Mouse (Mus musculus) spleen, adult 2 months (tissue): ENCODE measurements at regions not wholly inside any gene's neighbourhood (a gene's known extent, or its start where the extent isn't known, plus 50 kb on each side); places are given as distances from the start of the nearest gene placed in this dataset.

Experiments used
- DNase-seq, 2 experiments: peaks; one replicate each; pipeline versions ENCODE4 v3.0.0 to v3.0.0-alpha.2; 2012 to 2021; ENCODE audit warnings: low spot score in 2 of 2, low read depth in 1 of 2
- H3K27ac ChIP-seq: fragments of 200-500 bp; 2 replicates; pipeline ENCODE4 v1.5.1; 2012; ENCODE audit warnings: low read length, inconsistent platforms; ENCODE audit not compliant: insufficient read depth
- H3K27me3 ChIP-seq: fragments of 200-500 bp; 2 replicates; pipeline ENCODE4 v1.6.1; 2012; ENCODE audit warnings: mild to moderate bottlenecking, moderate library complexity, low read length, inconsistent platforms; ENCODE audit not compliant: control insufficient read depth, insufficient read depth
- H3K36me3 ChIP-seq: fragments of 200-500 bp; 2 replicates; pipeline ENCODE4 v1.6.1; 2012; ENCODE audit warnings: mild to moderate bottlenecking, low read length, inconsistent platforms; ENCODE audit not compliant: control insufficient read depth, insufficient read depth
- H3K4me1 ChIP-seq: fragments of 200-500 bp; 2 replicates; pipeline ENCODE4 v1.6.1; 2011; ENCODE audit warnings: inconsistent platforms; ENCODE audit not compliant: control insufficient read depth, insufficient read depth, insufficient read length
- H3K4me3 ChIP-seq: fragments of 200-500 bp; 2 replicates; pipeline ENCODE4 v1.5.1; 2011; ENCODE audit warnings: mild to moderate bottlenecking, inconsistent platforms; ENCODE audit not compliant: insufficient read depth, insufficient read length; ENCODE audit errors: extremely low read depth
- CTCF ChIP-seq: fragments of 200-500 bp; IDR thresholded peaks from 2 replicates; pipeline ENCODE4 v1.5.1; 2011; ENCODE audit warnings: mild to moderate bottlenecking, inconsistent platforms; ENCODE audit not compliant: insufficient read depth, insufficient read length, insufficient replicate concordance; ENCODE audit errors: extremely low read depth
- POLR2A ChIP-seq: fragments of 200-500 bp; IDR thresholded peaks from 2 replicates; pipeline ENCODE4 v1.6.1; 2011; ENCODE audit warnings: low read depth, low read length, inconsistent platforms
- WGBS: fragments of 180-500 bp; shearing (Covaris S2); methylation state at CpG from one replicate; pipeline ENCODE4 v1.1.7; 2018; 5-methylcytosine and 5-hydroxymethylcytosine counted together

DNA sequence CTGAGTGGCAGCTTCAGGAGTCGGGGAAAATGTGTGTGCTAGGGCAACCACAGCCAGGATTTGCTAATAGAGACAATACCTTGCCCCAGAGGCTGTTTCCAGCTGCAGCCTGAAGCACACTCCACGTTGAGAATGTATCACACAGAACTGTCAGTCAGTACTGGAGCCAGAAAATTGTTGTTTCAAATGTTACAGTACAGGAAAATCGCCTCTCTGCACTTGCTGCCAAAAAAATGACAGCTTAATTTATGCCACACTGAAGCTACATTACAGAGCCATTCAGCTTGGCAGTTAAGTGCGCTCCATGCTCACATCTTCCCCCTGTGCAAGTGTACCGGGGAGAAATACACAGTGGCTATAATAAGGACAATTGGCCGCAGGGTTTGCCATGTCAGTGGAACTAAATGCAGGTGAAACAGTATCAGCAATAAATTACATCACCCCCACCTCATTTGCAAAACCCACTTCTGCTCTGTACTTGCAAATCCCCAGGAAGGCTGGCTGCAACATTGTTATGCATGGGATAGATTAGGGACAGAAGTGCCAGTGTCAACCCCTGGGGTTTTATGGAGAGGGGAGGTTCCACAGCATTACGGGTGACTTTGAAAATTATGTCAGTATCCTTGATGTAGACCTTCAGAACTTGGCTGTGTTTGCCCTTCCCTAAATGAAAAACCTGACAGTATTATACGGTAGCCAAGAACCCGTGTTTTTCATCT is 263.3 kb upstream of the Sp4 start:
- no peak overlapping the region for H3K4me3 ChIP-seq
- no peaks in the 10 kb centered on the region for H3K27me3 ChIP-seq
- TF ChIP-seq CTCF (no peak), POLR2A (no peak)
- DNase-seq: no peak
- no peaks in the 10 kb centered on the region for H3K4me1 ChIP-seq
- H3K27ac ChIP-seq: no peak overlapping the region
- WGBS: 35% methylated on average over 9 of the region's 9 CpGs
- no peaks in the 10 kb centered on the region for H3K36me3 ChIP-seq

DNA sequence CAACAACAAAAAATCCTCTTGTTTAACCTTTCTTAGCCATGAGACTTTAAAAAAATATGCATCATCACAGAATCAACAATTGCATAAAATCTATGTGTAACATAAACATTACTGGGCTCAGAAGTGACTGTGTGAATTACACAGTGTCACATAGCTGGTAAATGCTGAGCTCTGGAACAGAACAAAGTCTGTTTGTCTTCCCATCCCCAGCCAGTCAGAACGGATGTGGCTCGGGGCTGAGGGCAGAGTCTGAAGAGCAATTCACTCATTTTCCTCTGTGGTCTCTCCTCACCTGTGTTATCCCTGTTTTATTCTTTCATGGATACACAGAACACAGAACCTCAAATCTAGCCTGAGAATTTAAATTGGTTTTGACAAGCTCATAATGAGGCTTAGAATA is 261.0 kb upstream of the Sp4 start:
- TF ChIP-seq CTCF: no peak
- no peak for TF ChIP-seq POLR2A
- Histone ChIP-seq H3K4me3 (no peak overlapping the region), H3K4me1 (no peaks in the 10 kb centered on the region), H3K36me3 (no peaks in the 10 kb centered on the region), H3K27me3 (no peaks in the 10 kb centered on the region), H3K27ac (no peak overlapping the region)
- DNase-seq: no peak
- WGBS: 85% methylated on average over 2 of the region's 2 CpGs

DNA sequence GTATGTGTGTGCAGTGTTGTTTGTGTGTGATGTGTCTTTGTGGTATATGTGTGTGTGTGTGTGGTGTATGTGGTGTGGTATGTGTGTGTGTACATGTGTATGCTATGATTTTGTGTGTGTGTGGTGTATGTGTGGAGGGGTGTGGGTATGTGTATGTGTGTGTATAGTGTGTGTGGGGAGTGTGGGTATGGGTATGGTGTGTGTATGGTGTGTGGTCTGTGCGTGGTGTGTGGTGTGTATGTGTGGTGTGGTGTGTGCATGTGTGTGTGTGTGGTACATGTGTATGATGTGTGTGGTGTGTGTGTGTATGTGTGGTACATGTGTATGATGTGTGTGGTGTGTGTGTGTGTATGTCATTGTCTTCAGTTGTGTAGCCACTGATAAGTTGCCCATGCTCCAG is 247.8 kb upstream of the Sp4 start:
- no peak overlapping the region for H3K4me3 ChIP-seq
- no peak for TF ChIP-seq CTCF
- TF ChIP-seq POLR2A: no peak
- no peak overlapping the region for H3K27ac ChIP-seq
- H3K4me1 ChIP-seq: no peaks in the 10 kb centered on the region
- no peak for DNase-seq
- no peaks in the 10 kb centered on the region for H3K36me3 ChIP-seq
- H3K27me3 ChIP-seq: no peaks in the 10 kb centered on the region
- WGBS: 78% methylated on average over 1 of the region's 1 CpGs

DNA sequence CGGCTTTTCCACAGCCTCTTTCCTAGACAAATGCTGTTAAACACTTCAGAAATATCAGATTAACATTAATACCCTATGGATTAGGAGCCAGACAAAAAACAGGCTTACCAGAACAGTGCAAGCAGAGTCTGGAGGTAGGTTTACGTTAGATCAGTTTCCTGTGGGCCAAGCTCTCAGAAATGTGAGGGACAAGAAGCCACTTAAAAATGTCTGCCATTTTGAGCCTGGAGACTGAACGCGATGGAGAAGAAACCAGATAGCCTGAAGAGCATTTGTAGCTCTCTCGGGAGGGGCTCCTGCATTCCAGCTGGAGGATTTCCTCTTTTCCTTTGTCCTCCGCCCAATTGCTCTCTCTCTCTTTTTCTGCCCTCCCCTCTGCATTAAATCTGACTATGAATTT is 239.1 kb upstream of the Sp4 start:
- no peaks in the 10 kb centered on the region for H3K4me1 ChIP-seq
- TF ChIP-seq CTCF: no peak
- no peak for TF ChIP-seq POLR2A
- WGBS: 66% methylated on average over 6 of the region's 6 CpGs

DNA sequence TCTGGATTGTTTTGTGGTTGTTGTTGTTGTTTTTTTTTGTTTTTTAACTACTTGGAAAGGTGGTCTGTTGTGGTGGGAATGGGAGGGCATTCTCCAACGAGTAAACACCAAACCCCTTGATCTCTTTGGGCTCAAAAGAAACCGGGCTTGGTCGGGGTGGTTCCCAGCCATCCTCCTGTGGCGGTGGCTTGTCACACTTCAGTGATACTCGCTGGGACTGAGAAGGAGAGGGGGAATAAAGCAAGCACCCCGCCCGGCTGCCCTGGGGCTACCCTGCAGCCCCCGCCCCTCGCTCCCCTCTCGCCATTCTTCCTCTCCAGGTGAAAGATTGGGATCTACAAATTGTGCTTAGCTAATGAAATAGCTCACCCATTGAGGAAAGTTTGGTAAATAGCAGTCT is 229.3 kb upstream of the Sp4 start:
- no peak for DNase-seq
- Histone ChIP-seq H3K27me3 (peaks cover 3% of the 10 kb centered on the region; the same call in 1 of the 2 replicates), H3K4me1 (no peaks in the 10 kb centered on the region), H3K4me3 (no peak overlapping the region), H3K27ac (no peak overlapping the region), H3K36me3 (no peaks in the 10 kb centered on the region)
- TF ChIP-seq CTCF: no peak
- WGBS: 18% methylated on average over 10 of the region's 10 CpGs

More for the DNA sequence above, 239.1 kb upstream of the Sp4 start:
- Histone ChIP-seq H3K4me3 (no peak overlapping the region), H3K27me3 (no peaks in the 10 kb centered on the region), H3K27ac (no peak overlapping the region), H3K36me3 (no peaks in the 10 kb centered on the region)
- no peak for DNase-seq

DNA sequence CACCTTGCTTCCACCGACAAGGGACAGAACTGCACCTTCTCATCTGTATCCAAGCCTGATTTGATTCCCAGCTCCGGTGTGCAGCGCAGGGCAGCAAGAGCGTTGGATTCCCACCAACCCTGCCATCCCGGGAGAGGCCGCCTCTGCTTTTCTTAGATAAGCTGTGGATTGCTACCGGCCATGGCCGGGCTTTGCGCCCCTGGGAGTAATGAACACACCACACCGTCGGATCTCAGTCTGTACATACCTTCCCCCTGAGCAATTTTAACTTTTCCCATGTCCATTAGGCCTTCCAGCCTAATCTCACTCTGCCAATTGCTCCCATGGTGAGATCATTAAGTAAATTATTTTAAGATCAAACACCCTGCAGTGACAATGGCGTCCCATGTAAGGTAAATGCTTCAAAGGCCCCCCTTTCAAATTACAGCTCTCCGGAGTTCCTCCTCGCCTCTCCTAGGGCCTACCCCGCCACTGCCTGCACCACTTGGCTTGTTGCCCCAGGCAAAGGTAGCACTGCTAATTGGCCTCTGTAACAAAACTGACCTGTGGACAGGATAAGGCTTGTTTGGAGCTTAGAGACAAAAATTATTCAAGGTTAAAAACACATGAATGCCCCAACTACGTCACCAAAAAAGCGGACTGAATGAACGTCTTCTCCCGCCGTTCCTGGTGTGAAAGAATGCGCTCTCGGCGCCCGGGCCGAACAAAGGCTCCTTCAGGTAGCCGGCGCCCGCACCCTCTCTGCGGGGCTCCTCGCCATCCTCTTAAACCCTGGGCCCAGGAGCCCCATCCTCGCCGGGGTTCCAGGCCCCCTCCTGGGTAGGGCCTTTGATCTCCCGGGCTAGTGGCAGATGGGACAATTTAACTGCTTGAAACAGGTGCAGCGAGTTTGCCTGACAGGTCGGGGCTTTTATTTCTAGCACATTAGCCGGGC is 228.5 kb upstream of the Sp4 start:
- H3K4me3 ChIP-seq: no peak overlapping the region
- H3K36me3 ChIP-seq: no peaks in the 10 kb centered on the region
- 22% methylated on average over 36 of the region's 36 CpGs for WGBS
- TF ChIP-seq POLR2A: no peak
- TF ChIP-seq CTCF: no peak
- H3K27me3 ChIP-seq: peaks cover 3% of the 10 kb centered on the region; the same call in 1 of the 2 replicates
- no peak for DNase-seq
- H3K27ac ChIP-seq: no peak overlapping the region
- no peaks in the 10 kb centered on the region for H3K4me1 ChIP-seq

DNA sequence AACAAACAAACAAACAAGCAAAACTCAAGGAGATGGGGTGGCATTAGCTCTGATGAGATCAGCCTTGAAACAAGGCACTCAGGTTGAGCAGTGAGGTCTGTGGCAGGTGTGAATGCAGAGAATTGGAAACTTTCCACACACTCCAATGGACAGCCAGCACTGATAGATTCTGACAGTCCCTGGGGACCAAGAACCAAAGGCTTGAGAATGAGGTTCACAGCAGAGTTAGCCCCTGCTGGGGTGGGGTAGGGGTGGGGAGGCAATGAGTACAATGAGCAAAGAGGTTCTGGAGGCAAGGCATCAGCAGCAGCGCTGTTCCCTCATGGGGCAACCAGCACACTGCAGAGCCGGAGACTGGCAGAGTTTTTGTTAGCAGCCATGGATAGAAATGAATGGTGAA is 220.5 kb upstream of the Sp4 start:
- DNase-seq: no peak
- H3K36me3 ChIP-seq: no peaks in the 10 kb centered on the region
- 78% methylated on average over 2 of the region's 2 CpGs for WGBS
- TF ChIP-seq POLR2A: no peak
- TF ChIP-seq CTCF: no peak
- no peaks in the 10 kb centered on the region for H3K4me1 ChIP-seq
- no peaks in the 10 kb centered on the region for H3K27me3 ChIP-seq
- H3K27ac ChIP-seq: no peak overlapping the region
- H3K4me3 ChIP-seq: no peak overlapping the region
